Mouse (Mus musculus) midbrain, embryonic 15.5 days (tissue): ENCODE measurements at regions not wholly inside any gene's neighbourhood (a gene's known extent, or its start where the extent isn't known, plus 50 kb on each side); places are given as distances from the start of the nearest gene placed in this dataset.

Source experiments
- ATAC-seq: fragments of 200-750 bp; cut with Nextera tagmentation; replicated peaks from 2 replicates; pipeline ENCODE4 v1.8.0; 2017; ENCODE audit warnings: moderate TSS enrichment
- H3K27ac ChIP-seq: fragments of 300-500 bp; sonication (generic); 2 replicates; pipeline ENCODE4 v1.5.1; 2015; ENCODE audit warnings: mild to moderate bottlenecking, inconsistent platforms
- H3K27me3 ChIP-seq: fragments of 300-500 bp; sonication (generic); replicated peaks from 2 replicates; pipeline ENCODE4 v1.6.1; 2015; ENCODE audit warnings: inconsistent platforms
- H3K36me3 ChIP-seq: fragments of 300-500 bp; sonication (generic); replicated peaks from 2 replicates; pipeline ENCODE4 v1.6.1; 2015; ENCODE audit warnings: inconsistent platforms
- H3K4me1 ChIP-seq: fragments of 300-500 bp; sonication (generic); 2 replicates; pipeline ENCODE4 v1.6.1; 2015; ENCODE audit warnings: inconsistent platforms
- H3K4me2 ChIP-seq: fragments of 300-500 bp; sonication (generic); 2 replicates; pipeline ENCODE4 v1.6.1; 2015; ENCODE audit warnings: inconsistent platforms, mild to moderate bottlenecking, moderate library complexity
- H3K4me3 ChIP-seq: fragments of 300-500 bp; sonication (generic); 2 replicates; pipeline ENCODE4 v1.5.1; 2015; ENCODE audit warnings: mild to moderate bottlenecking, inconsistent platforms
- H3K9ac ChIP-seq: fragments of 300-500 bp; sonication (generic); 2 replicates; pipeline ENCODE4 v1.6.1; 2015; ENCODE audit warnings: mild to moderate bottlenecking, inconsistent platforms
- H3K9me3 ChIP-seq: fragments of 300-500 bp; sonication (generic); 2 replicates; pipeline ENCODE4 v1.6.1; 2016; ENCODE audit warnings: inconsistent platforms
- WGBS: fragments of 180-500 bp; shearing (Covaris S2); methylation state at CpG from one replicate; pipeline ENCODE4 v1.1.7; 2015; ENCODE audit warnings: mixed read lengths; 5-methylcytosine and 5-hydroxymethylcytosine counted together

DNA sequence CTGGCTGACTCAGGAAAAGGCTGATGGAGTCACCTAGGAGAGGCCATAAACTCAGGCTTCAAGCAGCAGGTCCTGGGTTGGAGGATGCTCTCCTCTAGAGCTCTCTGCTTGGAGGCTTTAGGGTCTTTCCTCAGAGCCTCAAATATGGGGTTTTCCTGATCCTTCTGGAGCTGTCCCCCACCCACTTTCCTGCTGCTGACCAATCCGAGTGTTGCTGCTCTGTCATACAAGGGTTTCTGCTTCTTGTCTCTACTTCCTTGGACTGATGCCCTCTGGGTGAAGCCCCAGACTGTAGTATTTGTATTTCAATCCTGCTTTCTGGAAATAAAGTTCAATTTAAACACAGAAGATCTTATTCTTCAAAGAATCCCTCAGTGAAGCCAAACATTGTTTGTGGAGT lies 166.7 kb upstream of the Sall1 start:
- H3K27ac ChIP-seq, result no peak overlapping the region
- H3K4me2 ChIP-seq, result no peak overlapping the region
- no peaks in the 10 kb centered on the region for H3K27me3 ChIP-seq
- WGBS, result 83% methylated on average over 1 of the region's 1 CpGs
- ATAC-seq, result no peak
- no peaks in the 10 kb centered on the region for H3K4me1 ChIP-seq
- no peaks in the 10 kb centered on the region for H3K9me3 ChIP-seq
- no peak overlapping the region for H3K9ac ChIP-seq
- no peak overlapping the region for H3K4me3 ChIP-seq
- no peaks in the 10 kb centered on the region for H3K36me3 ChIP-seq

DNA sequence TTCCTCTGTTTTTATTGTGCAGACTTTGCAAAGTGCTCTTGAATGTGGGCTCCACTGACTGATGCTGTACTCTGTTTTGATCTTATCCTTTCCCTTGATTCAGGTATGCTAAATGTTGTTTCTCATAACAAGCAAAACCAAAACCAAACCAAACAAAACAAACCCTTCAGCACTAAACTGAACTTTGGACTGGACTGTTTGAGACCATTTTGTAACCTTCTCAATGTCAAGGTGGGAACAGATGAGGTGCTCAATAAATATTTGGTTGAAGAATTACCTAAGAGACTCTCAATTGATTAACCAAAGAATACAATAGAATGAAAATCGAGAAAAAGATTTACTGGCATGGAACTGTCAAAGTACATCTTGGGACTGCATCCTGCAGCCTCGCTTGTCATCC lies 163.9 kb upstream of the Sall1 start:
- Histone ChIP-seq H3K27ac (no peak overlapping the region), H3K9me3 (no peaks in the 10 kb centered on the region), H3K4me2 (no peak overlapping the region), H3K27me3 (no peaks in the 10 kb centered on the region), H3K4me3 (no peak overlapping the region), H3K9ac (no peak overlapping the region), H3K36me3 (no peaks in the 10 kb centered on the region), H3K4me1 (no peaks in the 10 kb centered on the region)
- no peak for ATAC-seq
- WGBS, result 79% methylated on average over 2 of the region's 2 CpGs

DNA sequence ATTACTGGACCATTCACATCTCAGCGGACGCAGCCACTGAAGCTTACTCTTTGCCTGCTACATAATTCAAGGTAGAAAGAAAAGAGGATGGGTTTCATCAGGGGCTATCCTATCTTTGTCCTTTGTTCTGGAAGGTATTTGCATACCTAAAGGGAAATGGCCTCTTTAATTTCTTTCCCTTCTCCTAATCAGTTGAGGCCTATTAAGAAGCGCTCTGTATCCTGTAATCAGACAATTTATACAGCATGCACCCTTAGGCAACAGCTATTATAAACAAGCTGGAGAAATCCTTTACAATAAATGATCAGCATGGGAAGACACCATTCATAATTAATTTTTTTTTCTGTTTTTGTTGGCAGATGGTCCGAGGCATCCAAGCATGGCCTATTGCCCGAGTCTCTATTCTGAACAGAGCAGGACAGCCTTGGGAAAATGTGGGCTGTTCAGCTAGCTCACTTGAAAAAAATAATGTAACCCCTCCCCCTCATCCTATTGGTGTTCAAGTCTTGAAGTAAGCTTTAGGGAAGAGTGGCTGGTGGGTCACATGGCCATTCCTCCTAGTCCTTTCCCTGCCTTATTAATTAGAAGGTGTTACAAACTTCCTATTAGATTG lies 158.6 kb upstream of the Sall1 start:
- no peaks in the 10 kb centered on the region for H3K27me3 ChIP-seq
- H3K36me3 ChIP-seq, result no peaks in the 10 kb centered on the region
- no peaks in the 10 kb centered on the region for H3K9me3 ChIP-seq
- WGBS, result 53% methylated on average over 5 of the region's 5 CpGs
- H3K27ac ChIP-seq, result no peak overlapping the region
- no peak overlapping the region for H3K9ac ChIP-seq
- no peak for ATAC-seq
- H3K4me3 ChIP-seq, result no peak overlapping the region
- no peak overlapping the region for H3K4me2 ChIP-seq
- H3K4me1 ChIP-seq, result no peaks in the 10 kb centered on the region

DNA sequence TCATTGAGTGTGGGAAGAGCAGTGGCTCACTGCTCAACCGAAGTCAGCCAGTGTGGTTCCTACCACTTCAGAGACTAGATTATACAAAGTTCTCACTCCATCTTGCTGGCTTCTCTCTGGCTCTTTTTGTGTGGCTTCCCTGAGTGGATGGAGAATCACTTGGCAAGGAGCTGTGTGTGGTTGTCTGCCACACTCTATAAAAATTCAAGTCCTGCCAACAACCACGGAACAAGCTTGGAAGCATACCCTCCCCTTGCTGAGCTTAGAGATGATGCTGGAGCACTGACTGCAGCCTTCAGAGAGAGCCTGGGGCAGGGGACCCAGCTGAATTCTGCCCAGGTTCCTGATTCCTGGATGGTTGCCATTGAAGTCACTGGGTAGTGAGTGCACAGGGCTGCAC lies 156.3 kb upstream of the Sall1 start:
- Histone ChIP-seq H3K27me3 (no peaks in the 10 kb centered on the region), H3K36me3 (no peaks in the 10 kb centered on the region), H3K4me2 (no peak overlapping the region), H3K9ac (no peak overlapping the region), H3K4me3 (no peak overlapping the region), H3K4me1 (no peaks in the 10 kb centered on the region), H3K9me3 (no peaks in the 10 kb centered on the region), H3K27ac (no peak overlapping the region)
- 70% methylated on average over 2 of the region's 2 CpGs for WGBS
- no peak for ATAC-seq

DNA sequence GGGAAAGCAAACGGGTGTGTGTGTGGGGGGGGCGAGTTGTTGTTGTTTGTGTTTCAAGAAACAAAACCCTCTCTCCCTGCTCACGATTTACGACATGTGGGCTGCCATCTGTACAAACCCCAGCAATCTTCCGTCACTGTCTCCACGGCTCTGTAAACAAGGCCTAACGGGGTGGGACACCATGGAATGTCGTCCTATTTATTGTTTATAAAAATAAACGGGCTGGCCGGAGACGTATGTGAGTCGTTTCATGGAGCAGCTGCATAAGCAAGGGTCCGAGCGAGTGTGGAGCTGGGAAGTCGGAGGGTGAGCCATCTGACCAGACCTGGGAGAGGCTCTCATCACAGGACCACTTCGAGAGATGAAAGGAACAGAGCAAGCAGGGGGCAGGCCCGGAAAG lies 141.4 kb upstream of the Sall1 start:
- H3K4me3 ChIP-seq, result no peak overlapping the region
- WGBS, result 71% methylated on average over 17 of the region's 17 CpGs
- no peak for ATAC-seq
- H3K4me1 ChIP-seq, result no peaks in the 10 kb centered on the region
- no peak overlapping the region for H3K4me2 ChIP-seq
- no peaks in the 10 kb centered on the region for H3K27me3 ChIP-seq
- H3K9ac ChIP-seq, result no peak overlapping the region
- no peaks in the 10 kb centered on the region for H3K36me3 ChIP-seq
- H3K9me3 ChIP-seq, result no peaks in the 10 kb centered on the region
- no peak overlapping the region for H3K27ac ChIP-seq

DNA sequence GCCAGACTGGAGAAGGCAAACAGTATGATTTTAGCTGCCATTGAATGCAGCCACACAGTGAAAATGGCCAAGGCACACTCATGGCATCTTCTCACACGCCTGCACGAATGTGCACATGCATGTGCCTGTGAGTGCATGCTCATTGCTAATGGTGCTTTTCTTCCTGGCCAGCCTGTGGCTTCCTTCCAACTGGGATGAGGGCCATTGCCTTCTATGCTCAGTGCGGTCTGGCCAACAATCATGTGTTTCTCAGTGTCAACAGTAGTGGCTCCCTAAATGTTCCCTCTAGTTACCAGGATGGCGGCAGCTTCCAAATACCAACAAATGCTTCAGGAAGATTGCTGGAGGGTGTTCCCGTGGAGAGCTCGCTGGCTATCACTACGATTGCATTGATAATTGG lies 131.7 kb upstream of the Sall1 start:
- H3K27ac ChIP-seq, result no peak overlapping the region
- H3K4me2 ChIP-seq, result no peak overlapping the region
- no peak overlapping the region for H3K9ac ChIP-seq
- no peaks in the 10 kb centered on the region for H3K9me3 ChIP-seq
- H3K27me3 ChIP-seq, result no peaks in the 10 kb centered on the region
- no peak overlapping the region for H3K4me3 ChIP-seq
- no peak for ATAC-seq
- no peaks in the 10 kb centered on the region for H3K36me3 ChIP-seq
- H3K4me1 ChIP-seq, result no peaks in the 10 kb centered on the region
- WGBS, result 88% methylated on average over 7 of the region's 7 CpGs

DNA sequence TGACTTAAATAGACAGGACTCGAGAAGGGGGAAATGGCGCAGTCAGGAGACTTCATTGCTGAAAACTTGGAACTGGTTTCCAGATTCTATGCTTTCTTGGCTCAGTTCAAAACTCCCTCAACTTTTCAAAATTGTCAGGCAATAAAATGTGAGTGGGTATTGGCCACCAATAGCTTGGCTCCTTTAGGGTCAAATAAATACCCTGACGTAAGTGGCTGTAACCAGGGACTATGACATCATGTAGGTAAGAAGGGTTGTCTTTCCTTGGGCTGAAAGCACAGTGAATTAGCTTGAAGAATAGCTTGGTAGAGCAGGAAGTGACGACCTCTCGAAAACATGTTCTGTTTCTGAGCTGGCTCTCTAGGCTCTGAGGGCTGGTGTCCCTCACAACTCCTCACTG lies 127.6 kb upstream of the Sall1 start:
- no peak overlapping the region for H3K4me3 ChIP-seq
- 93% methylated on average over 5 of the region's 5 CpGs for WGBS
- H3K27ac ChIP-seq, result no peak overlapping the region
- no peak overlapping the region for H3K9ac ChIP-seq
- H3K9me3 ChIP-seq, result no peaks in the 10 kb centered on the region
- no peaks in the 10 kb centered on the region for H3K36me3 ChIP-seq
- no peaks in the 10 kb centered on the region for H3K27me3 ChIP-seq
- no peaks in the 10 kb centered on the region for H3K4me1 ChIP-seq
- no peak overlapping the region for H3K4me2 ChIP-seq
- no peak for ATAC-seq

DNA sequence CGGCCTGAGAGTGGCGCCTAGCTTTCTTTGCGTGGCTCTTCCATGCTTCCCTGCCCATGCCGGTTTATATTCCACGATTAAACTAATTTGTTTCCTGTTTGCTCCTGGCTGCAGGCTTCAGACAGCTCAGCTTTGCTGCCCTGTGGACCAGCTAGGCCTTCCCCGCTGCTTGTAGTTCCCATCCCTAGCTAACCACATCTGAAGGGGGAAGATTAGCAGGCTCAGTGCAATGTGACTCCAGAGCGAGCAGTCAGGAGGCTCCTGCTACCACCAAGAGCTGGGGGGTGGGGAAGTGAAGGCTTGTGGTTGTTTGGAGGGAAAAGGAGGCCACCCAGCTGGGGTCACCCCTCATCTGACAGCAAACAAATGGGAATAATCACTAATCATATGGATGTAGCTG lies 125.5 kb upstream of the Sall1 start:
- WGBS, result 42% methylated on average over 7 of the region's 7 CpGs
- H3K27ac ChIP-seq, result no peak overlapping the region
- H3K4me1 ChIP-seq, result no peaks in the 10 kb centered on the region
- no peaks in the 10 kb centered on the region for H3K27me3 ChIP-seq
- no peak for ATAC-seq
- H3K4me2 ChIP-seq, result no peak overlapping the region
- no peak overlapping the region for H3K9ac ChIP-seq
- no peak overlapping the region for H3K4me3 ChIP-seq
- H3K9me3 ChIP-seq, result no peaks in the 10 kb centered on the region
- no peaks in the 10 kb centered on the region for H3K36me3 ChIP-seq

DNA sequence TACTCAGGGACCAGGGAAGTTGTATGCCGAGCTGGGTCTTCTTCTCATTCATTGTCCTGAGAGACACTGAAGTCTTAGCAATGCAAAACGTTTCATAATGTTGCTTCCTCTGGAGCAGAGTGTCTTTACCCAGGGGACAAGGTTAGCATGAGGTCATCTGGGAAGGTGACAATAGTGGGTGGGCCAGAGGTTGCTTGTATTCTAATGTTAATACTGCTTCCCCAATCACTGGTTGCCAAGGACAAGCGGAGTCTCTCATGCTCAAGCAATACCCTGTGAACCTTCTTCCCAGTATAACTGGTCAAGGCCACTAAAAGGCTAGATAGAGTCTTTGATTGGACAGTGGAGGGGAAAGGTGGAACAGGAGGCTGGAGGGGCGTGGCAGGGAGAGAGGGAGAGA lies 123.1 kb upstream of the Sall1 start:
- WGBS, result 73% methylated on average over 4 of the region's 4 CpGs
- Histone ChIP-seq H3K27ac (no peak overlapping the region), H3K9ac (no peak overlapping the region), H3K4me2 (no peak overlapping the region), H3K27me3 (no peaks in the 10 kb centered on the region), H3K4me1 (no peaks in the 10 kb centered on the region), H3K4me3 (no peak overlapping the region), H3K9me3 (no peaks in the 10 kb centered on the region), H3K36me3 (no peaks in the 10 kb centered on the region)
- no peak for ATAC-seq

DNA sequence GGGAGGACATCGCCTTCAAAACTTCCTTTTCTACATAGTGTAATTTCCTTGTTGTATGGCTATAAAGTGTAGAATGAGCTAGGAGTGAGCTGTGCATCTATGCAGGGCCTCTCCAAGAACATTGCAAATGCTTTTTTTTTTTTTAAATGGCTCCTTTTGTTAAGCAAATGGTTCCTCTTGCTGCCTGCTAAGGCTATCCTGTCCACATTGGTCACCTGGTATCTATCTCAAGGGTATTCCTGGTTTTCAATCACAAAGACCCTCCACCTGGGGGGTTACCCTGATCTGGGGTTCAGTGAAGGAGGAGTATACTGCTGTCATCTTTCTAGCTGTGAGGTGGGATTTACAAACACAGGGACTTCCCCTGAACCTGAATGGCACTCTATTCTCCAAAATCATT lies 112.9 kb upstream of the Sall1 start:
- Histone ChIP-seq H3K9ac (no peak overlapping the region), H3K36me3 (no peaks in the 10 kb centered on the region), H3K27me3 (no peaks in the 10 kb centered on the region), H3K4me1 (peaks cover 13% of the 10 kb centered on the region; the same call in 1 of the 2 replicates), H3K4me2 (no peak overlapping the region), H3K9me3 (no peaks in the 10 kb centered on the region), H3K27ac (no peak overlapping the region), H3K4me3 (no peak overlapping the region)
- no peak for ATAC-seq
- 98% methylated on average over 1 of the region's 1 CpGs for WGBS

DNA sequence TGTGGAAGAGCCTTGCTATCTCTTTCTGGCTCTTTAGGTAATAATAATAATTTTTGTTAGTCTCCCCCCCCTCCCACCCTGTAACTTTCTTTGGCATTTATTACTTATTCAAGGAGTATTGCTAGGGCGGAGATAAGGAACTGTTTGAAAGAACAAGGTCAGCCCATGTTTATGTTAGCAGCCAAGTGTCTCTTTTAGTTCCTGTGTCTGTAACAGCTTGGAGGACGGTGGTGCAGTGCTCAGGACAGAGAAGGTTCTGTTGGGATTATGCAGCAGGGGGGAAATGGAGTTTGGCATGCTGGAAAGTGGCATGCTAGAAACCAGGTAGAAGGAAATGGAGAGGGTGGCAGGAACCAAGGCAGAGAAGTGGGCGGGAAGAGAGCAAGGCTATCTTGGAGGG lies 109.6 kb upstream of the Sall1 start:
- 71% methylated on average over 3 of the region's 3 CpGs for WGBS
- ATAC-seq, result no peak

DNA sequence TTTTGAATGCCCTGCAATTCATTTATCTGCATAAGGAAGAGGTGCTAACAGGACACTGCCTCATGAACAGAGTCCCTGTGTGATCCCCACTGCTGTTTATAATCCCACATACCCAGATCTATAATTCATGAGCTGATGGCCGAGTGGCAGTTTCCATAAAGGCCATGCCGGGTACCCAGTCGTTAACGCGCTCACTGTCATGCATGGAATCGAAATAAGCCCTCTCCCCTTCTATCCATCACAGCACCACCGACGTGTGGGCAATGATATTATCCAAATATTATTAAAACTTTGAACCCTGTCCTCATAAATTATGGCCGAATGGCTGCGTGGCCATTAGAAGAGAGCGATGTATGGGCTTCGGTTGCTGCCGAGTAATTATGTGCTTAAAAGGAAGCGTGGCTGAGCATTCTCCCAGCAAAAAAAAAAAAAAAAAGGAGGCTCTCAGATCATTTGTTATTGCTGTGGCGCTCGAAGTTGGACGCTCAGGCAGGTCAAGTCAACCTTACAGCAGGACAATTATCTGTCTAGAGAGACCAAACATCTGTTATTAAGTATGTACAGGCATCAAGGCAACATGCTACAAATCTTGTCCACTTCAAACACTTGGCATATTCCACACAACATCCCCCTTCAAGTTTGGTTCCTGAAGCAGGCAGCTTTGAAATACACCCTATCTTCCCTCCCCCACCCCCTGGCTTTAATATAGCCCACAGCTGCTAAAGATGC lies 109.1 kb upstream of the Sall1 start:
- ATAC-seq, result no peak
- no peak overlapping the region for H3K4me3 ChIP-seq
- no peaks in the 10 kb centered on the region for H3K36me3 ChIP-seq
- 21% methylated on average over 17 of the region's 17 CpGs for WGBS
- peak overlapping the region; percentile 11; the same call in 1 of the 2 replicates for H3K4me2 ChIP-seq
- H3K4me1 ChIP-seq, result peaks cover 13% of the 10 kb centered on the region; the same call in 1 of the 2 replicates
- 0 out of 2 replicates have a peak overlapping the region, but pooled peaks have one; percentile 1 for H3K27ac ChIP-seq
- no peaks in the 10 kb centered on the region for H3K27me3 ChIP-seq
- H3K9ac ChIP-seq, result no peak overlapping the region
- no peaks in the 10 kb centered on the region for H3K9me3 ChIP-seq

More for the DNA sequence above, 109.6 kb upstream of the Sall1 start:
- H3K27me3 ChIP-seq, result no peaks in the 10 kb centered on the region
- H3K9me3 ChIP-seq, result no peaks in the 10 kb centered on the region
- no peak overlapping the region for H3K27ac ChIP-seq
- H3K9ac ChIP-seq, result no peak overlapping the region
- peaks cover 13% of the 10 kb centered on the region; the same call in 1 of the 2 replicates for H3K4me1 ChIP-seq
- H3K4me2 ChIP-seq, result no peak overlapping the region
- H3K36me3 ChIP-seq, result no peaks in the 10 kb centered on the region
- H3K4me3 ChIP-seq, result no peak overlapping the region

DNA sequence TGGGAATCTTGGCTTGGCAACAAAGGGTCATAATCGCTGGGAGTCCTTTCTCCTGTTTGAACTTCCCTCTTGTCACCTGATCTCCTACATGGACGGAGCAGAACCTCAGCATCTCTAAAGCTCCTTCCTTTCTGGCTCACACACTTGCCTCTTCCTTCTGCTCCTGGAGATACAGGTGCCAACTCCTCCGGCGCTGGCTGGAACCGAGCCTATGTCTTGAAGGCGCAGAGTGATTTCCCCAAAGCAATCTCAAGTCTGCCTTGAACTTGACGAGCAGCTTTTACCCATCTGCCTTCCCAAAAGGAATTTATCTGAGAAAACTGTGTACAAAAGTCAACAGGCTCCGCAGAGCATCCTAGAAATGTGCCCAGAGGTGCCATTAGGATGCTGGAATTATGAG lies 108.4 kb upstream of the Sall1 start:
- Histone ChIP-seq H3K4me1 (peaks cover 13% of the 10 kb centered on the region; the same call in 1 of the 2 replicates), H3K27me3 (no peaks in the 10 kb centered on the region), H3K9ac (no peak overlapping the region), H3K4me3 (no peak overlapping the region), H3K4me2 (no peak overlapping the region), H3K27ac (no peak overlapping the region), H3K36me3 (no peaks in the 10 kb centered on the region), H3K9me3 (no peaks in the 10 kb centered on the region)
- 65% methylated on average over 8 of the region's 8 CpGs for WGBS
- no peak for ATAC-seq
